Mouse (Mus musculus) MEL (cell line): ENCODE measurements around the gene Spint2.

Experiments used
- CHD2 ChIP-seq: IDR thresholded peaks from 2 replicates; pipeline ENCODE4 v1.6.1; 2011; ENCODE audit warnings: low read length, improper control_type of control experiment
- CTCF ChIP-seq, 3 experiments: IDR thresholded peaks in 2 of 3; conservative IDR thresholded peaks in 1 of 3; 2 replicates each; pipeline ENCODE4 v1.5.1; 2011 to 2012; ENCODE audit warnings: low read length in 3 of 3, low read depth in 2 of 3, mild to moderate bottlenecking in 2 of 3, improper control_type of control experiment in 1 of 3, inconsistent platforms in 1 of 3, mixed read lengths in 1 of 3, moderate library complexity in 1 of 3; ENCODE audit not compliant: control insufficient read depth in 1 of 3, insufficient read depth in 1 of 3, poor library complexity in 1 of 3, severe bottlenecking in 1 of 3
- EP300 ChIP-seq, 2 experiments: IDR thresholded peaks; 2 replicates each; pipeline ENCODE4 v1.6.1; 2011; ENCODE audit warnings: improper control_type of control experiment in 2 of 2, low read length in 2 of 2, low read depth in 1 of 2, mild to moderate bottlenecking in 1 of 2
- GATA1 ChIP-seq: IDR thresholded peaks from 2 replicates; pipeline ENCODE4 v1.6.1; 2011; ENCODE audit warnings: low read depth, low read length, improper control_type of control experiment
- MAFK ChIP-seq: IDR thresholded peaks from 2 replicates; pipeline ENCODE4 v1.6.1; 2011; ENCODE audit warnings: low read depth, mild to moderate bottlenecking, low read length, improper control_type of control experiment, borderline replicate concordance
- MYB ChIP-seq: IDR thresholded peaks from 2 replicates; pipeline ENCODE4 v1.6.1; 2011; ENCODE audit warnings: mild to moderate bottlenecking, low read depth, low read length, improper control_type of control experiment
- NELFE ChIP-seq: IDR thresholded peaks from 2 replicates; pipeline ENCODE4 v1.6.1; 2011; ENCODE audit warnings: low read depth, low read length, improper control_type of control experiment
- POLR2A ChIP-seq, 2 experiments: IDR thresholded peaks; 2 replicates each; pipeline ENCODE4 v1.6.1; 2011 to 2012; ENCODE audit warnings: low read length in 2 of 2, mild to moderate bottlenecking in 2 of 2, control low read depth in 1 of 2, improper control_type of control experiment in 1 of 2, low read depth in 1 of 2, moderate library complexity in 1 of 2; ENCODE audit not compliant: control insufficient read depth in 1 of 2, insufficient read depth in 1 of 2, poor library complexity in 1 of 2
- POLR2AphosphoS2 ChIP-seq: IDR thresholded peaks from 2 replicates; pipeline ENCODE4 v1.6.1; 2011; ENCODE audit warnings: low read length, improper control_type of control experiment
- UBTF ChIP-seq: IDR thresholded peaks from 2 replicates; pipeline ENCODE4 v1.6.1; 2012; ENCODE audit warnings: low read depth, mild to moderate bottlenecking, inconsistent platforms, low read length, improper control_type of control experiment, moderate library complexity, borderline replicate concordance; ENCODE audit not compliant: insufficient read depth

DNA sequence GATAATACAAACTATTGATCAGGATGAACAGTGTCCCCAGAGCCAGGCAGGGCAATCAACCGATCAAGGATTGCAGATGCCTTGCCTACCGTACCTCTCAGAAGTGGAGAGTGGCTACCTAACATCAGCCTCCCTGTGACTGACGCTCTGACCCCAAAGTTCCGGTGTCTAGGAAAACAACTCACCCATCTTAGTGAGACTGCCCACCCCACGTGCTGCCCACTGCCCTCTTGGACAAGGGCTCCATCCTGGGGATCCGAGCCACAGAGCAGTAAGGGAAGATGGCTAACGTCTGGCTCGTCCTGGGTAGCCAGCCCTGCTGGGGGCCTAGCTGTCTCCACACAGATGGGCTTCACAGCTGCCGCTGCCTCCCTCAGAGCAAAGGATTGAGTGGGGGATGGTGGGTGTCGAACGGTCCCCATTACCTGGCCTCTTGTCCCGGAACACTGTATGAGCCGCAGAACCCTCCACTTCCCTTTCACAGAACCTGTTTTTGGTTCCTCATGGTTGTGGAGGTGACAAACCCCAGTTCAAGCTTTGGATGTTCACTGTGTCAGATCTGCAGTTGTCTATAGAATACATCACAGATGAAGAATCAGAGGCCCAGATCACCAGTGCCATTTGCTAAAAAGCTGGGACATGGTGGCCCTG lies 12.5 kb upstream of the Spint2 start:
- no peak for TF ChIP-seq POLR2A (IDR thresholded peaks at IDR 0.05; ENCODE audit: control insufficient read depth in 1 of 2, insufficient read depth in 1 of 2, low read depth in 1 of 2, low read length in 2 of 2, poor library complexity in 1 of 2)
- no peak for TF ChIP-seq CTCF (IDR thresholded peaks at IDR 0.05 in 2 of 3, conservative IDR thresholded peaks at IDR 0.05 in 1 of 3; ENCODE audit: control insufficient read depth in 1 of 3, insufficient read depth in 1 of 3, low read depth in 2 of 3, low read length in 3 of 3, poor library complexity in 1 of 3, severe bottlenecking in 1 of 3)
- no peak for TF ChIP-seq MYB
- TF ChIP-seq POLR2AphosphoS2 = no peak
- TF ChIP-seq NELFE = no peak
- no peak for TF ChIP-seq EP300 (IDR thresholded peaks at IDR 0.05; ENCODE audit: low read depth in 1 of 2, low read length in 2 of 2)
- TF ChIP-seq UBTF = no peak
- TF ChIP-seq MAFK = no peak
- TF ChIP-seq CHD2 = no peak
- no peak for TF ChIP-seq GATA1
